Mouse (Mus musculus) limb, embryonic 14.5 days (tissue): ENCODE measurements around the gene Lce1g. TPM values are rescaled to one million over a fixed set of nuclear protein-coding genes. Genes with fewer than 3 reads are reported as not detected.

ENCODE experiments used
- ATAC-seq: fragments of 200-750 bp; cut with Nextera tagmentation; 2 replicates; pipeline ENCODE4 v1.8.0; 2017; ENCODE audit warnings: low read depth, moderate number of reproducible peaks, moderate TSS enrichment; ENCODE audit not compliant: low FRiP score
- DNase-seq: peaks from one replicate; pipeline ENCODE4 v3.0.0-alpha.2; 2015; ENCODE audit warnings: low spot score
- H3K27ac ChIP-seq: fragments of 300-500 bp; sonication (generic); replicated peaks from 2 replicates; pipeline ENCODE4 v1.5.1; 2014; ENCODE audit warnings: low read depth, mild to moderate bottlenecking, low read length, moderate library complexity, mixed read lengths
- H3K27me3 ChIP-seq: fragments of 300-500 bp; sonication (generic); 2 replicates; pipeline ENCODE4 v1.6.1; 2014; ENCODE audit warnings: low read length, mixed read lengths; ENCODE audit not compliant: control insufficient read depth, insufficient read depth
- H3K36me3 ChIP-seq: fragments of 300-500 bp; sonication (generic); 2 replicates; pipeline ENCODE4 v1.6.1; 2014; ENCODE audit warnings: mild to moderate bottlenecking, low read length, moderate library complexity, mixed read lengths; ENCODE audit not compliant: control insufficient read depth, insufficient read depth
- H3K4me1 ChIP-seq: fragments of 300-500 bp; sonication (generic); 2 replicates; pipeline ENCODE4 v1.6.1; 2014; ENCODE audit warnings: antibody characterized with exemption, low read length, mixed read lengths; ENCODE audit not compliant: control insufficient read depth, insufficient read depth
- H3K4me2 ChIP-seq: fragments of 300-500 bp; sonication (generic); replicated peaks from 2 replicates; pipeline ENCODE4 v1.6.1; 2014; ENCODE audit warnings: low read depth, mild to moderate bottlenecking, low read length, moderate library complexity; ENCODE audit not compliant: severe bottlenecking
- H3K4me3 ChIP-seq: fragments of 300-500 bp; sonication (generic); replicated peaks from 2 replicates; pipeline ENCODE4 v1.5.1; 2014; ENCODE audit warnings: low read length
- H3K9ac ChIP-seq: fragments of 300-500 bp; sonication (generic); 2 replicates; pipeline ENCODE4 v1.6.1; 2014; ENCODE audit warnings: mild to moderate bottlenecking, low read depth, low read length, moderate library complexity; ENCODE audit not compliant: severe bottlenecking
- H3K9me3 ChIP-seq: fragments of 300-500 bp; sonication (generic); 2 replicates; pipeline ENCODE4 v1.6.1; 2016; ENCODE audit warnings: low read length; ENCODE audit not compliant: control insufficient read depth
- POLR2A ChIP-seq: fragments of 200-500 bp; IDR thresholded peaks from 2 replicates; pipeline ENCODE4 v1.8.0; 2012; ENCODE audit warnings: inconsistent platforms, mild to moderate bottlenecking, moderate library complexity, borderline replicate concordance; ENCODE audit not compliant: insufficient read depth, insufficient read length; ENCODE audit errors: extremely low read depth
- WGBS: fragments of 180-500 bp; shearing (Covaris S2); extraction: QIAGEN DNeasy Blood & Tissue Kit; methylation state at CpG from one replicate; pipeline ENCODE4 v1.1.7; 2014; 5-methylcytosine and 5-hydroxymethylcytosine counted together
- polyA plus RNA-seq, 2 experiments: library from polyadenylated mRNA; depleted of rRNA in 1 of 2; stranded (reverse) in 1 of 2; unstranded in 1 of 2; fragments of >200 nt; fragmentation: Nextera tagmentation in 1 of 2; extraction: Ambion mirVana in 1 of 2; gene quantifications; 2 replicates each; pipeline versions ENCODE4 v1.2.1 to v1.2.3; 2012 to 2014

Lce1g gene
- polyA plus RNA-seq, 2 experiments: not detected

GRCm38 (mm10) chr3:92753197-92753596 lies 1.1 kb upstream of the Lce1g start:
- Histone ChIP-seq H3K9me3 (no peaks in the 10 kb centered on the region), H3K27ac (no peak overlapping the region), H3K4me2 (no peak overlapping the region), H3K4me1 (no peaks in the 10 kb centered on the region), H3K27me3 (no peaks in the 10 kb centered on the region), H3K4me3 (no peak overlapping the region), H3K36me3 (no peaks in the 10 kb centered on the region), H3K9ac (no peak overlapping the region)
- TF ChIP-seq POLR2A: no peak
- DNase-seq: no peak
- WGBS: 38% methylated on average over 3 of the region's 3 CpGs
- no peak for ATAC-seq

GRCm38 (mm10) chr3:92738996-92739395 lies 13.1 kb downstream of the Lce1g start, which contains the start of gene Gm38119:
Gene Gm38119 (minus strand): TSS chr3:92739096.
- Histone ChIP-seq H3K4me2 (no peak within 1 kb of the TSS), H3K4me1 (no peaks in the 10 kb centered on the region), H3K36me3 (no peaks in the 10 kb centered on the region), H3K9me3 (no peaks in the 10 kb centered on the region), H3K27me3 (no peaks in the 10 kb centered on the region), H3K27ac (no peak within 1 kb of the TSS), H3K4me3 (no peak within 1 kb of the TSS), H3K9ac (no peak within 1 kb of the TSS)
- ATAC-seq (no peak), DNase-seq (no peak)
- no peak for TF ChIP-seq POLR2A
- 71% methylated on average over 1 of the region's 1 CpGs for WGBS

DNA sequence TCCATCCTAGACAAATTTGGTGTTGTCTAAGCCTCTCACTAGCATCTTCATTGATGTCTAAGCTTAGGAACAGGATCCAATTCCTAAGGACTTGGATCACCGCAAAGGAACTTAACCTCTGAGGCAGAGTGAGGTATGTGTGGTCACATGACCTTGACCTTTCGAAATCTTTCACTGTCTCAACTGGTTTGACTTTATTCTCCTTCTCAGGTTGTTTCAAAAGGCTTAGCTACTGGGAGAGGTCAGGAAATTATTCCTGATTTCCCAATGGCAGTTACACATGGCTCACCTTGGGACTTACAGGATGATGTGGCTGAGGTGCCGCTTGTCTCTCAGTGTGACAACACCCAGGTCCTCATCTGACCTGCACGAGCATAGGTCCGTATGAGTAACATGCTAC lies 29.5 kb downstream of the Lce1g start:
- WGBS: 83% methylated on average over 5 of the region's 5 CpGs
- H3K4me2 ChIP-seq: no peak overlapping the region

GRCm38 (mm10) chr3:92720250-92720649 lies 31.9 kb downstream of the Lce1g start, which contains the start of gene Lce1f:
Gene Lce1f (minus strand): TSS chr3:92720350.
- H3K9ac ChIP-seq: no peak within 1 kb of the TSS
- no peak for DNase-seq
- no peak within 1 kb of the TSS for H3K4me3 ChIP-seq
- no peak within 1 kb of the TSS for H3K27ac ChIP-seq
- no peak for TF ChIP-seq POLR2A
- ATAC-seq: no peak
- WGBS: 83% methylated on average over 3 of the region's 3 CpGs
- no peaks in the 10 kb centered on the region for H3K36me3 ChIP-seq
- no peak within 1 kb of the TSS for H3K4me2 ChIP-seq
- H3K27me3 ChIP-seq: no peaks in the 10 kb centered on the region
- H3K4me1 ChIP-seq: no peaks in the 10 kb centered on the region
- no peaks in the 10 kb centered on the region for H3K9me3 ChIP-seq

More for the DNA sequence above, 29.5 kb downstream of the Lce1g start:
- H3K9me3 ChIP-seq: no peaks in the 10 kb centered on the region
- H3K4me3 ChIP-seq: no peak overlapping the region
- TF ChIP-seq POLR2A: no peak
- ATAC-seq (no peak), DNase-seq (no peak)
- H3K36me3 ChIP-seq: no peaks in the 10 kb centered on the region
- no peak overlapping the region for H3K27ac ChIP-seq
- H3K27me3 ChIP-seq: no peaks in the 10 kb centered on the region
- no peak overlapping the region for H3K9ac ChIP-seq
- H3K4me1 ChIP-seq: no peaks in the 10 kb centered on the region

- DNase-seq: no peak
- H3K4me3 ChIP-seq: no peak overlapping the region
- no peak overlapping the region for H3K9ac ChIP-seq
- no peak for ATAC-seq
- no peak for TF ChIP-seq POLR2A
- H3K36me3 ChIP-seq: no peaks in the 10 kb centered on the region
- H3K27ac ChIP-seq: no peak overlapping the region
- no peaks in the 10 kb centered on the region for H3K4me1 ChIP-seq
- no peaks in the 10 kb centered on the region for H3K9me3 ChIP-seq
- H3K4me2 ChIP-seq: no peak overlapping the region
- H3K27me3 ChIP-seq: no peaks in the 10 kb centered on the region
These were observed 37.0 kb downstream of the Lce1g start for GRCm38 (mm10) chr3:92715122-92715521.

DNA sequence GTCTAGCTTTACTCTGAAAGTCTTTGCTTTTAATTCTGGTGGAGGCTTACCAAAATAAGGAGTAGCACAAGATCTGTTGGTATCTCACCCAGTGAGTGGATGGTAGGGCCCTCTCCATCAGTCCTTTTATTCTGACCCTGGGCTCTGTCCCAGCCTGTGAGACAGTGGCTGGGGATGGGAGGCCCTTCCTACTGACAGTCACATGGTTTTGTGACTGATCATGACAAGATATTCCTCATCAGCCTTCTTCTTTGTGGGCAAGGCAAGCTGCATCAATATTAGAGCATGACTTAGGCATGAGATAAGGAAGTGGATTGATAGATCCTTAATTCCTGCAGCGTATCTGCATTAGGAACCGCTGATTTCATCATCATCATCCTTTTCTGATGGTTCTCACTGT lies 43.2 kb downstream of the Lce1g start, which contains the start of gene Lce1e:
Gene Lce1e, minus strand, starts transcription at position 101 of the 400 bp plus-strand sequence.
- TF ChIP-seq POLR2A: no peak
- Histone ChIP-seq H3K36me3 (no peaks in the 10 kb centered on the region), H3K9ac (no peak within 1 kb of the TSS), H3K27ac (no peak within 1 kb of the TSS), H3K9me3 (no peaks in the 10 kb centered on the region), H3K27me3 (no peaks in the 10 kb centered on the region), H3K4me2 (no peak within 1 kb of the TSS), H3K4me1 (no peaks in the 10 kb centered on the region), H3K4me3 (no peak within 1 kb of the TSS)
- DNase-seq (no peak), ATAC-seq (no peak)
- WGBS: 75% methylated on average over 2 of the region's 2 CpGs

Other genes with a start within 250 kb of the Lce1g start
- not detected in 2 replicates for gene 2310046K23Rik, start 217.8 kb downstream of the Lce1g start, polyA plus RNA-seq (2012; rRNA removed)
- gene 2310046K23Rik, start 217.8 kb downstream of the Lce1g start, polyA plus RNA-seq (2014; fragmentation: Nextera tagmentation; extraction: Ambion mirVana): not detected in 2 replicates
- 0.12 and 0.14 TPM in 2 replicates for gene Ivl, start 178.6 kb downstream of the Lce1g start, polyA plus RNA-seq (2012; rRNA removed)
- gene Ivl, start 178.6 kb downstream of the Lce1g start, polyA plus RNA-seq (2014; fragmentation: Nextera tagmentation; extraction: Ambion mirVana): 0.14 and 0.72 TPM in 2 replicates
- gene Smcp, start 163.3 kb downstream of the Lce1g start, polyA plus RNA-seq (2012; rRNA removed): not detected in 2 replicates
- gene Smcp, start 163.3 kb downstream of the Lce1g start, polyA plus RNA-seq (2014; fragmentation: Nextera tagmentation; extraction: Ambion mirVana): not detected in 2 replicates
- not detected in 2 replicates for gene 2210017I01Rik, start 144.8 kb downstream of the Lce1g start, polyA plus RNA-seq (2012; rRNA removed)
- gene 2210017I01Rik, start 144.8 kb downstream of the Lce1g start, polyA plus RNA-seq (2014; fragmentation: Nextera tagmentation; extraction: Ambion mirVana): not detected in 2 replicates
- gene Lce6a, start 130.7 kb downstream of the Lce1g start, polyA plus RNA-seq (2012; rRNA removed): not detected in 2 replicates
- gene Lce6a, start 130.7 kb downstream of the Lce1g start, polyA plus RNA-seq (2014; fragmentation: Nextera tagmentation; extraction: Ambion mirVana): 0.59 TPM in 1 of 2 replicates, not detected in the other
- gene Lce1a1, start 104.0 kb downstream of the Lce1g start, polyA plus RNA-seq (2012; rRNA removed): not detected in 2 replicates
- not detected in 2 replicates for gene Lce1a1, start 104.0 kb downstream of the Lce1g start, polyA plus RNA-seq (2014; fragmentation: Nextera tagmentation; extraction: Ambion mirVana)
- gene Lce1b, start 95.4 kb downstream of the Lce1g start, polyA plus RNA-seq (2012; rRNA removed): not detected in 2 replicates
- gene Lce1b, start 95.4 kb downstream of the Lce1g start, polyA plus RNA-seq (2014; fragmentation: Nextera tagmentation; extraction: Ambion mirVana): not detected in 2 replicates
- gene Lce1a2, start 82.0 kb downstream of the Lce1g start, polyA plus RNA-seq (2012; rRNA removed): not detected in 2 replicates
- not detected in 2 replicates for gene Lce1a2, start 82.0 kb downstream of the Lce1g start, polyA plus RNA-seq (2014; fragmentation: Nextera tagmentation; extraction: Ambion mirVana)
- gene Lce1c, start 73.1 kb downstream of the Lce1g start, polyA plus RNA-seq (2012; rRNA removed): not detected in 2 replicates
- not detected in 2 replicates for gene Lce1c, start 73.1 kb downstream of the Lce1g start, polyA plus RNA-seq (2014; fragmentation: Nextera tagmentation; extraction: Ambion mirVana)
- not detected in 2 replicates for gene Lce1d, start 65.1 kb downstream of the Lce1g start, polyA plus RNA-seq (2012; rRNA removed)
- not detected in 2 replicates for gene Lce1d, start 65.1 kb downstream of the Lce1g start, polyA plus RNA-seq (2014; fragmentation: Nextera tagmentation; extraction: Ambion mirVana)
- not detected in 2 replicates for gene Lce1e, start 43.3 kb downstream of the Lce1g start, polyA plus RNA-seq (2012; rRNA removed)
- not detected in 2 replicates for gene Lce1e, start 43.3 kb downstream of the Lce1g start, polyA plus RNA-seq (2014; fragmentation: Nextera tagmentation; extraction: Ambion mirVana)
- gene Lce1f, start 32.0 kb downstream of the Lce1g start, polyA plus RNA-seq (2012; rRNA removed): not detected in 2 replicates
- not detected in 2 replicates for gene Lce1f, start 32.0 kb downstream of the Lce1g start, polyA plus RNA-seq (2014; fragmentation: Nextera tagmentation; extraction: Ambion mirVana)
- gene Gm38119, start 13.2 kb downstream of the Lce1g start, polyA plus RNA-seq (2012; rRNA removed): not detected in 2 replicates
- not detected in 2 replicates for gene Gm38119, start 13.2 kb downstream of the Lce1g start, polyA plus RNA-seq (2014; fragmentation: Nextera tagmentation; extraction: Ambion mirVana)
- not detected in 2 replicates for gene Lce1h, start 12.7 kb upstream of the Lce1g start, polyA plus RNA-seq (2012; rRNA removed)
- not detected in 2 replicates for gene Lce1h, start 12.7 kb upstream of the Lce1g start, polyA plus RNA-seq (2014; fragmentation: Nextera tagmentation; extraction: Ambion mirVana)
- not detected in 2 replicates for gene Lce1i, start 26.6 kb upstream of the Lce1g start, polyA plus RNA-seq (2012; rRNA removed)
- not detected in 2 replicates for gene Lce1i, start 26.6 kb upstream of the Lce1g start, polyA plus RNA-seq (2014; fragmentation: Nextera tagmentation; extraction: Ambion mirVana)
- not detected in 2 replicates for gene Lce1j, start 38.2 kb upstream of the Lce1g start, polyA plus RNA-seq (2012; rRNA removed)
- not detected in 2 replicates for gene Lce1j, start 38.2 kb upstream of the Lce1g start, polyA plus RNA-seq (2014; fragmentation: Nextera tagmentation; extraction: Ambion mirVana)
- not detected in 2 replicates for gene Lce1k, start 55.6 kb upstream of the Lce1g start, polyA plus RNA-seq (2012; rRNA removed)
- gene Lce1k, start 55.6 kb upstream of the Lce1g start, polyA plus RNA-seq (2014; fragmentation: Nextera tagmentation; extraction: Ambion mirVana): not detected in 2 replicates
- gene Kprp, start 74.9 kb upstream of the Lce1g start, polyA plus RNA-seq (2012; rRNA removed): 0.03 TPM in 1 of 2 replicates, not detected in the other
- gene Kprp, start 74.9 kb upstream of the Lce1g start, polyA plus RNA-seq (2014; fragmentation: Nextera tagmentation; extraction: Ambion mirVana): not detected in 2 replicates
- gene Lce1l, start 98.9 kb upstream of the Lce1g start, polyA plus RNA-seq (2012; rRNA removed): not detected in 2 replicates
- gene Lce1l, start 98.9 kb upstream of the Lce1g start, polyA plus RNA-seq (2014; fragmentation: Nextera tagmentation; extraction: Ambion mirVana): not detected in 2 replicates
- 0.05 and 0.06 TPM in 2 replicates for gene 2310050C09Rik, start 117.9 kb upstream of the Lce1g start, polyA plus RNA-seq (2012; rRNA removed)
- gene 2310050C09Rik, start 117.9 kb upstream of the Lce1g start, polyA plus RNA-seq (2014; fragmentation: Nextera tagmentation; extraction: Ambion mirVana): not detected in 2 replicates
- gene Lce3a, start 173.9 kb upstream of the Lce1g start, polyA plus RNA-seq (2012; rRNA removed): not detected in 2 replicates
- not detected in 2 replicates for gene Lce3a, start 173.9 kb upstream of the Lce1g start, polyA plus RNA-seq (2014; fragmentation: Nextera tagmentation; extraction: Ambion mirVana)
- gene Lce3b, start 180.6 kb upstream of the Lce1g start, polyA plus RNA-seq (2012; rRNA removed): not detected in 2 replicates
- gene Lce3b, start 180.6 kb upstream of the Lce1g start, polyA plus RNA-seq (2014; fragmentation: Nextera tagmentation; extraction: Ambion mirVana): not detected in 2 replicates
- gene Lce3c, start 192.1 kb upstream of the Lce1g start, polyA plus RNA-seq (2012; rRNA removed): 0.20 TPM in 1 of 2 replicates, not detected in the other
- not detected in 2 replicates for gene Lce3c, start 192.1 kb upstream of the Lce1g start, polyA plus RNA-seq (2014; fragmentation: Nextera tagmentation; extraction: Ambion mirVana)
- gene Lce3d, start 205.1 kb upstream of the Lce1g start, polyA plus RNA-seq (2012; rRNA removed): not detected in 2 replicates
- not detected in 2 replicates for gene Lce3d, start 205.1 kb upstream of the Lce1g start, polyA plus RNA-seq (2014; fragmentation: Nextera tagmentation; extraction: Ambion mirVana)
- not detected in 2 replicates for gene Lce3e, start 214.7 kb upstream of the Lce1g start, polyA plus RNA-seq (2012; rRNA removed)
- gene Lce3e, start 214.7 kb upstream of the Lce1g start, polyA plus RNA-seq (2014; fragmentation: Nextera tagmentation; extraction: Ambion mirVana): not detected in 2 replicates
- gene Lce3f, start 239.9 kb upstream of the Lce1g start, polyA plus RNA-seq (2012; rRNA removed): not detected in 2 replicates
- 1.6 TPM in 1 of 2 replicates, not detected in the other for gene Lce3f, start 239.9 kb upstream of the Lce1g start, polyA plus RNA-seq (2014; fragmentation: Nextera tagmentation; extraction: Ambion mirVana)